Mouse (Mus musculus): Measurements from ENCODE around the gene Cox20. TPM values are rescaled to one million over a fixed set of nuclear protein-coding genes. Genes with fewer than 3 reads are reported as not detected.
"Not testable (repeated sequence)": the region's sequence is repeated elsewhere in the genome, so short reads cannot be mapped to it uniquely, and the experiment has no call there.

Cox20 gene
- polyA plus RNA-seq (2012; ENCODE audit: insufficient read depth, insufficient read length, missing spikeins), result 73.7 and 80.6 TPM in 2 replicates

GRCm38 (mm10) chr1:178318389-178319184 is at the start of gene Cox20:
Gene Cox20, plus strand, starts transcription at chr1:178319130.
- Histone ChIP-seq H3K4me3 (ENCODE audit: insufficient read depth, low read length) (peak within 1 kb of the TSS; percentile 84), H3K27ac (ENCODE audit: insufficient read depth, low read depth, low read length) (peak within 1 kb of the TSS; percentile 99), H3K4me1 (ENCODE audit: control insufficient read depth, insufficient read depth, low read length) (peaks cover 6% of the 10 kb centered on the region)
- TF ChIP-seq POLR2A (IDR thresholded peaks at IDR 0.05; ENCODE audit: borderline replicate concordance, low read depth, low read length) (0 out of 2 replicates have a peak, but pooled peaks have one; percentile 9), CTCF (IDR thresholded peaks at IDR 0.05; ENCODE audit: low read depth, low read length) (no peak)

GRCm38 (mm10) chr1:178270635-178271034 is 48.3 kb upstream of the Cox20 start:
- Histone ChIP-seq H3K4me3 (ENCODE audit: insufficient read depth, low read length) (no peak overlapping the region), H3K27ac (ENCODE audit: insufficient read depth, low read depth, low read length) (no peak overlapping the region), H3K4me1 (ENCODE audit: control insufficient read depth, insufficient read depth, low read length) (no peaks in the 10 kb centered on the region)
- TF ChIP-seq CTCF (IDR thresholded peaks at IDR 0.05; ENCODE audit: low read depth, low read length) (no peak), POLR2A (IDR thresholded peaks at IDR 0.05; ENCODE audit: borderline replicate concordance, low read depth, low read length) (no peak)

- Histone ChIP-seq H3K27ac (ENCODE audit: insufficient read depth, low read depth, low read length) (no peak overlapping the region), H3K4me3 (ENCODE audit: insufficient read depth, low read length) (no peak overlapping the region), H3K4me1 (ENCODE audit: control insufficient read depth, insufficient read depth, low read length) (no peaks in the 10 kb centered on the region)
- TF ChIP-seq CTCF (IDR thresholded peaks at IDR 0.05; ENCODE audit: low read depth, low read length) (no peak), POLR2A (IDR thresholded peaks at IDR 0.05; ENCODE audit: borderline replicate concordance, low read depth, low read length) (no peak)
Measured at GRCm38 (mm10) chr1:178275174-178275730, 43.7 kb upstream of the Cox20 start.

DNA sequence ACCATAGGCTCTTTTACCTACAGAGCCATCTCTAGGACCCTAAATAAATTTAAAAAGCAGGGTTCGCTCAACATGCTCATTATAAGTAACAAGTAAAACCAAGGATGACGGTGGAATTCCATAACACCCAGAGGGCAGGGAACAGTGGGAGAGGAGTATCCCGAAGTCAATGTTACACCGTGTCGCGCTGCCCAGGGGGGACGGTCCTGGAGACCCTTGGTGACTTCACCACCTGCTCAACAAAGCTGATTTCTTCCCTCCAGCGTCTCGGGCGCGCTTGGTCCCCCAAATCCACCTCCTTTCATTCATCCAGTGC is 43.2 kb upstream of the Cox20 start:
- no peak overlapping the region for H3K27ac ChIP-seq (ENCODE audit: insufficient read depth, low read depth, low read length)
- H3K4me1 ChIP-seq (ENCODE audit: control insufficient read depth, insufficient read depth, low read length), result no peaks in the 10 kb centered on the region
- TF ChIP-seq CTCF (IDR thresholded peaks at IDR 0.05; ENCODE audit: low read depth, low read length) (no peak), POLR2A (IDR thresholded peaks at IDR 0.05; ENCODE audit: borderline replicate concordance, low read depth, low read length) (no peak)
- peak overlapping the region; percentile 64 for H3K4me3 ChIP-seq (ENCODE audit: insufficient read depth, low read length)

- Histone ChIP-seq H3K4me1 (ENCODE audit: control insufficient read depth, insufficient read depth, low read length) (no peaks in the 10 kb centered on the region), H3K27ac (ENCODE audit: insufficient read depth, low read depth, low read length) (no peak overlapping the region), H3K4me3 (ENCODE audit: insufficient read depth, low read length) (peak overlapping the region; percentile 64)
- TF ChIP-seq CTCF (IDR thresholded peaks at IDR 0.05; ENCODE audit: low read depth, low read length), result no peak
- TF ChIP-seq POLR2A (IDR thresholded peaks at IDR 0.05; ENCODE audit: borderline replicate concordance, low read depth, low read length), result no peak
Measured at GRCm38 (mm10) chr1:178276054-178276911, 42.6 kb upstream of the Cox20 start.

DNA sequence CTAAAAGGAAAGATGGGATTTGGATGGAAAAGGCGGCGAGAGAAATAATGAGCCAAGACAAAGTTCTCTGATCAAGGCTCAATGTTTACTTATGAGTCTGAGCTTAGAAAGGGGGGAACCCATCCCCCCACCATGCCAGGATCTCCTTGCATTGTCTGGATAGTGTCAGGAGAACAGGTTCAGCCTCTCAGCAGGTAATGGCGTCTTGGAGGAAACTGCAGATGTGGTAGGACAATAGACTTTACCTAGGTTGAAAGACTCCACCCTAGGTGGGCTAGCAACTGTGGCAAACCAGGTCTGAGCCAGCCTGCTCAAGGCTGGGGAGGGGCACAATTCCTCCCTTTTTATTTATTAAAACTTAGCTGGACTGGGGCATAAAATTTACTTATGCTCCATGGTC is 35.6 kb upstream of the Cox20 start:
- H3K4me3 ChIP-seq (ENCODE audit: insufficient read depth, low read length); H3K4me1 ChIP-seq (ENCODE audit: control insufficient read depth, insufficient read depth, low read length); H3K27ac ChIP-seq (ENCODE audit: insufficient read depth, low read depth, low read length): not testable (repeated sequence)

DNA sequence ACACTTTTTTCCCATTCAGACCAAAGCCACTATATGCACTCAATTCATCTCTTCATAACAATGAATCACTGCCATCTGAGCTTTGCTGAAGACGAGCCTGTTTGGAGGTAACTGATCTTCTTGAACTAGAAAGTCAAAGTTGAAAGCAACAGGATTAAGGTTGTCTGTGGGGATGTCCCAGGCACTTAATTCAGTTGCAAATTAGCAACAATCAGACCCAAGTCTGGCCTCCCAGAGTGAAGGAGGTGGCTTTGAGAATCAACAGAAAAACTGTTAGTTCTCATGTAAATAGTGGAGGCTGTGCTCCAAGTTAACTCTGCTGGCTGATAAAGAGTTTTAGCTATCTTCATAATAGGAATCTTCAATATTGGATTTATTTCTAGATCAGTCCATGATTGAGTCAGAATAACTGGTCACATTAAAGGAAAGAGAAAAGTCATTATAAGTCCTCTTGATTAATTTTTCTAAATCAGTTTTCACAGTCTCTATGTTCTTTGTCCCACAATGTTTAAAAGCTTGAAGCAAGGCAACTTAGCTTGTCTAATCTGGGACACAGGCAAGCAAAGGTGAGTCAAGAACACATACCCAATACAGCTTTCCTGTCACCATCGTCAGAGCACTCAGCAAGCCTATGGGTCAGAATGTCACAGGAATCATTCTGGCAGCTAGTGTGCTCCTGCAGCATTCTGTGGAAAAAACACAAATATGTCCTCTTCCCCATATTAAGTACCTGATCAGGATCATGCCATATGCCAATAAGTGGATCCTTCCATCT is 34.8 kb upstream of the Cox20 start:
- Histone ChIP-seq H3K4me1 (ENCODE audit: control insufficient read depth, insufficient read depth, low read length) (peaks cover 3% of the 10 kb centered on the region; the same call in 1 of the 2 replicates), H3K27ac (ENCODE audit: insufficient read depth, low read depth, low read length) (no peak overlapping the region), H3K4me3 (ENCODE audit: insufficient read depth, low read length) (no peak overlapping the region)
- TF ChIP-seq POLR2A (IDR thresholded peaks at IDR 0.05; ENCODE audit: borderline replicate concordance, low read depth, low read length), result no peak
- TF ChIP-seq CTCF (IDR thresholded peaks at IDR 0.05; ENCODE audit: low read depth, low read length), result no peak

DNA sequence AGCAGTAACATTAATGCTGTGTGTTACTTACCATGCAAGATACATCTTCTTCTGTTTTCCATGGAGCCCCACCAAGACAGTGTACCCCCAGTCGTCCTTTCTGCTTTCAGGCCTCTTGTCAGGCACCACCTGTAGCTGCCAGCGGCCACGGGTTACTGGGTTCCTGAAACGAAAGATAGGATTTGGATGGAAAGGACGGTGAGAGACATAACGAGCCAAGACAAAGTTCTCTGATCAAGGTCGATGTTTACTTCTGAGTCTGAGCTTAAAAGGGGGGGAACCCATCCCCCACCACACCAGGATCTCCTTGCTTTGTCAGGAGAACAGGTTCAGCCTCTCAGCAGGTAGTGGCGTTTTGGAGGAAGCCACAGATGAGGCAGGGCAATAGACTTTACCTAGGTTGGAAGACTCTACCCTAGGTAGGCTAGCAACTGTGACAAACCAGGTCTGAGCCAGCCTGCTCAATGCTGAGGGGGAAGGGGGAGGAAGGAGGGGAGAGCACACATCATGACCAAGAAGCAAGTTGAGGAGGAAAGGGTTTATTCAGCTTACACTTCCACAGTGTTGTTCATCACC is 31.2 kb upstream of the Cox20 start:
- Histone ChIP-seq H3K27ac (ENCODE audit: insufficient read depth, low read depth, low read length) (no peak overlapping the region), H3K4me1 (ENCODE audit: control insufficient read depth, insufficient read depth, low read length) (no peaks in the 10 kb centered on the region), H3K4me3 (ENCODE audit: insufficient read depth, low read length) (no peak overlapping the region)
- no peak for TF ChIP-seq POLR2A (IDR thresholded peaks at IDR 0.05; ENCODE audit: borderline replicate concordance, low read depth, low read length)
- no peak for TF ChIP-seq CTCF (IDR thresholded peaks at IDR 0.05; ENCODE audit: low read depth, low read length)

DNA sequence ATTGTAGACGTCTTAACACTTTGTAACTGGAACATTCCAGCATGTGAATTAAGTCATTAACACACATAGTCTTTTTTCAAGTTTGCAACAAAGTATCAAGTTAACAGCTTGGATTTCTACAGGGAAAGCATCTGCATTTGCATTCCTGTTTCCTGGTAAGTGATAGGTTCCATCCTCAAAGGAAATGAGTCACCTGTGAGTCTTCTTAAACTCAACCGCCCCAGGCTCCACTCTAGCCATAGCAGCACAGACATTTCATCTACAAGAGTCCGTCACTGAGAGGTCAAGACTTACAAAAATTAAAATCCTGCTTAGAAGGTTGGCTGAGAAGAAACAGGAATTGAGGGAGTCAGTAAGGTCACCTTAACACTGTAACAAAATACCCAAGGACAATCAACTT is 27.2 kb upstream of the Cox20 start:
- TF ChIP-seq POLR2A (IDR thresholded peaks at IDR 0.05; ENCODE audit: borderline replicate concordance, low read depth, low read length) (no peak), CTCF (IDR thresholded peaks at IDR 0.05; ENCODE audit: low read depth, low read length) (no peak)
- Histone ChIP-seq H3K4me1 (ENCODE audit: control insufficient read depth, insufficient read depth, low read length) (no peaks in the 10 kb centered on the region), H3K4me3 (ENCODE audit: insufficient read depth, low read length) (no peak overlapping the region)

More for the DNA sequence above, 27.2 kb upstream of the Cox20 start:
- H3K27ac ChIP-seq (ENCODE audit: insufficient read depth, low read depth, low read length), result no peak overlapping the region
